Mouse (Mus musculus): ENCODE results near the gene Epas1.

Gene Epas1

DNA sequence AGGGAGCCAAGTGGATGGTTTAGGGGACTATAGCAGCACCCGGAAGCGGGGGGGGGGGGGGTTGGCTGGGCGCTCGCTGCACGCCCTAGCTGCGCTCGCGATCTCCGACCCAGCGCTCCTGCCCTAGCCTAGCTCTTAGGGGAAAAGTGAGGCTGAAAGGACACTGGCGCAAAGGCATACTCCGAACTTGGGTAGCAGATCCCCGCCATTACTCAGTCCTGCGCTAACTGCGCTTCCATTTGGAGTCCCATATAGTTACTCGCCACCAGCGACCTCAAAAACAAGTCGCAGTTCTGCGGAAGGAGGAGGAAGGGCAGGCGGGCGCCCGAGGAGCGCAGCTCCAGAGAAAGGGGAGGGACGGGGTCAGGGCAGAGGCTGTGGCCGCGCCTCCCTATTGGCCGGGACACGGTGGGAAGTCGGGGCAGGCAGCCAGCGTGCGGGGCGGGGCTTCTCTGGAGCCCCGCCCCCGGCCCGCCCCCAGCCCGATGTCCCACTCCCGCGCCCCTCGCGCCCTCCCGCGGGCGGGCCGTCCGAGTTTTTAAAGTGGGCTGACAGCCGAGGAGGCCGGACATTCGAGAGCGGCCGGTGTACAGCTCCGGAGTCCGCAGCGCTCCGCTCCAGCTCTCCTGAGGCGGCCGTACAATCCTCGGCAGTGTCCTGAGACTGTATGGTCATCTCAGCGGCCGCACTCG, at the start of gene Epas1:
TSS of gene Epas1 (plus strand) at position 571 of the 692 bp plus-strand sequence.
- in situ Hi-C loops (cut with MboI; ENCODE audit: low sequenced_read_pairs), result no loop called here

DNA sequence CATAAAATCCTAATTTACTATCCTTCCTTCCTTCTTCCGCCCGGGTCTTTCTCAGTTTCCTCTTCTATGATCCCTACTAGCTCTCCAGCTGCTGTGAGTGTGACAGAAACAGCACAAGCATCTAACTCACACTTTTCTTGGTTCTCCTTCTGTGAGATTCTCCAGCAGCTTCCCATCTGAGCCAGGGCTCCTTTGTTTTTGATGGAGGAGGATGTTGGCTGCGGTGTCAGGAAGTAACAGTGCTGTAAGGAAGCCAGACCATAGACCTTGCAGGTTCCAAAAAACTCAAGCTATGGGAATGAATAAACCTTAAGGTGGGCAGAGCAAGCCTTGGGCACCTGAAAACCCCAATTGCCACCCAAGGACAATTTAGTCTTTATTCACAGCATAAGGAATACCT, 48.3 kb upstream of the Epas1 start:
- in situ Hi-C loops (cut with MboI; ENCODE audit: low sequenced_read_pairs), result no loop called here

DNA sequence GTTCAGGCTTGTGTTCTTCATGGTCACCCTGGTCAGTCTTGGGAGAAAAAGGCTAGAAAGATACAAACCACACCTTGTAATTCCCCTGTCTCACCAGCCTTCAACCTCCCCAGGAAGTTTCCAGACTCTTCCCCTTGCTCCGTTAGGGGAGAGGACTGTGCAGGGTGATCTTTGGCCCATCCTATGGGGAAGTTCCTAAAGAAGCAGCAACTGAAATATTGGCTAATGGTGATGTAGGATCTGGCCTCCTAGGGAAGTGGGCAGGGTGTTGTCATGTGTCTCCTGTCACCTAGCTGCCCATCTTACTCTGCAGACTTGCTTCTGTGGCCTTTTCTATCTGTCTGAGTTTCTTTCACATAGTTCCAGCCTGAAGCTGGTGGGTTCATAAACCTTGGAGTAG, 47.0 kb upstream of the Epas1 start:
- in situ Hi-C loops (cut with MboI; ENCODE audit: low sequenced_read_pairs), result no loop called here

DNA sequence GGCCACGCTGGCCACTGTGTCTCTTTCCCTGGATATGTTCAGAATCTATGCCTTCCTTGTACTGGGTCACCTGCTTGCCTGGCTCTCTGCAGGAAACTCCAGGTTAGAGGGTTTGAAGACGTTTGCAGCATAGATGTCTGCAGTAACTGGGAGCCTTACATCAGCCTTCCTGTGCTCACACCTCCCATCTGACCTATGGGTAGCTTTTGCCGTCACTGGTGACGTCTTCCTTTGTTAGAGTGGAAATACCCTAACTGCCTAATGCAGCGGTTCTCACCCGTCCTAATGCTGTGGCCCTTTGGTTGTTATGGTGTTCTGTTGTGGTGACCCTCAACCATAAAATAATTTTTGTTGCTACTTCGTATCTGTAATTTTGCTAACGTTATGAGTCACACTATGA, 43.7 kb upstream of the Epas1 start:
- in situ Hi-C loops (cut with MboI; ENCODE audit: low sequenced_read_pairs), result no loop called here

DNA sequence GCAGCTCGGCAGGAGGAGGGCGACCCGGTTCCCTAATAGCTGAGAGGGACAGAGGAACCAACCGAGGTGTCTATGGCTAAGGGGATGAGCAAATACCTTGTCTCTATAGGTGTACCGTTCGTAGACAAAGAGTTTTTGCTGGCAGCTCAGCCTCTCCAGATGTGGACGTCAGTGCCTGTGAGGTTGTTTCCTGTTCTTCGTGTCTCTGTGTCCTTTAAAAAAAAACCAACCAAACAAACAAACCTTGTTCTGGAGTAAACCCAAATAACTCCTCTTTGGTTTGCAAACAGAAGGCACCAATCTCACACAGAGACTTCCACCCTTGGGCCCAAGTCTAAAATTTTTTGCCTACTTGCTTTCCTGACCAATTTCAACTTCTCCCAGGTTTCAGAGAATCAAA, 43.1 kb upstream of the Epas1 start:
- in situ Hi-C loops (cut with MboI; ENCODE audit: low sequenced_read_pairs), result no loop called here

DNA sequence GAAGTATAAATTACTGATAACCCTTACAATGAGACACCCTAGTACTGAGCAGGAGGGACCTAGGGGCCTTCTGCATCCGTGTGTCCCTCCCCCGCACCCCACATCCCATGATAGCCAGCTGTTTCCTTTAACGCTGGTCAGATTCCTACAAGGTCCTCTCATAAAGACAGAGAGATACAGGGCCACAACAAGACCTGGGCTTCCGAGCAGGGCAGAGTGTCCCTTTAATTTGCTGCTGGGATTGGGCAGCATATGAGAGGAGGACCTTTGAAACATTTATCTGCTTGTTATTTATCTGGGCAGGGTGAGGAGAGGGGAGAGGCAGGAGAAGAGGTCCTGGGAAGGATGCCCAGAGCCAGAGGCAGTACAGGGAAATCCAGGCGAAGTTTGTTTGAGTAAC, 41.6 kb upstream of the Epas1 start:
- in situ Hi-C loops (cut with MboI; ENCODE audit: low sequenced_read_pairs), result no loop called here

DNA sequence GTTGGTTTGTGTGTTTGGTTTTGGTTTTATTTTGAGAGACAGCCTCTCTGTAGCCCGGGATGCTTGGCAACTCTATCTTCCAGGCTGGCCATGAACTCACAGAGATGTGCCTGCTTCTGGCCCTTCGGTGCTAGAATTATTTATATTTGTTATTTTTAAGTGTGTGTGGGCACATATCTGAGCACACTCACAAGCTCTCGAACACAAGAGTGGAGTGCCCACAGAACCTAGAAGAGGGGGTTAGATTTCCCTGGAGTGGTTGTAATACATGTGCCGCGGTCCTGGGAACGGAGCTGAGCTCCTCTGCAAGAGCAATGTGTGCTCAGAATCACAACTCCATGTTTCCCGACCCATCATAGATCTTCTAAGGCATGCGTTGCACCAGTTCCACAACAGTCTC, 40.9 kb upstream of the Epas1 start:
- in situ Hi-C loops (cut with MboI; ENCODE audit: low sequenced_read_pairs), result no loop called here

DNA sequence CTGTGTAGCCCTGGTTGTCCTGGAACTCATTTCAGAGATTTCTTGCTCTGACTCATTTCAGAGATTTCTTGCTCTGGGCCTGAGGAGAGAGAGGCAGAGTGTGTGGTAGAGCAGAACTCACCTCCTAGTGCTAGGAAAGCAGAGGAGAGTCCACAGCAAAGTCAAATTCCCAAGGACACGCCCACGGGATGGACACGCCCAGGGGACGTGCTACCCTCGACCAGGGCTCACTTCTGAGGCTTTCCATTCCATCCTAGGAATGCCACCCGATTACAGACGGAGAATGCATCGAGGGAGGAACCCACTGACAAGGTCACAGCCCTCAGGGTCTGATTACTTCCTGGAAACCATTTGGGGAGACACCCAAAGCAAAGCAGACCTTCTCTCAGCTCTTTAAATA, 39.9 kb upstream of the Epas1 start:
- in situ Hi-C loops (cut with MboI; ENCODE audit: low sequenced_read_pairs), result no loop called here

DNA sequence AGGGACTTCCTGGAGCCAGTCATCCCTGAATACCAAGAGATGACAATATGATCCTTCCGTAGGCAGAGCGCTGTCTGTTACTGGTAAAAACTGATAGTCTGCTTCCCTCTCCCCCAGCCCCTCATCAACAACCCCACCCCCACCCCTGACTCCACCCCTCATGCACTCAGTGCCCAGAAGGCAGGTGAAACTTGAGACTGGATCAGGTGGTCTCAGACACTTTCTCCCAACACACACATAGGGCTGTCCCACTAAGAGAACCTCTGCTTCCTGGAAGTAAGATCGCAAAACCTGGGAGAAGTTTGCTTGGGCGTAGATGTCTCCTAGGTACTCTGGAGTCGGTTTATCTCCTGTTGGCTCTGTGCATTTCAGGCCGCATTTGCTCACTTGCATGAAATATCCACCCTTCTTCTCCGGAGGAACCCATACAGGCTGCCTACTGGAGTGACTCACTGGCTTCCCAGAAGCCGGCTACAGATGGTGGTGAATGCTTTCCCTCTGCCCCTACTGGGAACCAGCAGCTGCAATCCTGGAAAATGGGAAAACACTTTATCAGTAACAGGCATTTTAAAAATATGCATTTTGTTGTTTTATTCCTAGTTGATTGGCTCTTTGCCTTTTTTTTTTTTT, 28.6 kb upstream of the Epas1 start:
- in situ Hi-C loops (cut with MboI; ENCODE audit: low sequenced_read_pairs), result no loop called here

DNA sequence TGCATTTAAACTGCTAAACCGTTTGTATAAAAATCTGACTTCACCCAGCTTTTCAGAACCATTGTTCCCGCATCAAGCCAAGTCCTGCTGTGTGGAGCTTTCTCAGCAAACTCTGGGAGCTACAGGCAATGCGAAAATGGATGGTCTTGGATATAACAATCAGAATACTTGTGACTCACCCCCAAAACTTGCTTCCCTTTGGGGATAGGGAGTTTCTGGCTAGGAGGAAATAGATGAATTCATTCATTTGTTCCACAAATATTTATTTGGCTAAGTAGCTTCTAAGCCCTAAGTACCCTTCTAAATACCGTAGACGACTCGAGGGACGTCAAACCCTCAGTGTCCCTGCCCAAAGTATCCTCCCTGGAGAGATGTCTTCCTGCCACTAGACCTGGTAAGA, 27.0 kb upstream of the Epas1 start:
- in situ Hi-C loops (cut with MboI; ENCODE audit: low sequenced_read_pairs), result no loop called here

DNA sequence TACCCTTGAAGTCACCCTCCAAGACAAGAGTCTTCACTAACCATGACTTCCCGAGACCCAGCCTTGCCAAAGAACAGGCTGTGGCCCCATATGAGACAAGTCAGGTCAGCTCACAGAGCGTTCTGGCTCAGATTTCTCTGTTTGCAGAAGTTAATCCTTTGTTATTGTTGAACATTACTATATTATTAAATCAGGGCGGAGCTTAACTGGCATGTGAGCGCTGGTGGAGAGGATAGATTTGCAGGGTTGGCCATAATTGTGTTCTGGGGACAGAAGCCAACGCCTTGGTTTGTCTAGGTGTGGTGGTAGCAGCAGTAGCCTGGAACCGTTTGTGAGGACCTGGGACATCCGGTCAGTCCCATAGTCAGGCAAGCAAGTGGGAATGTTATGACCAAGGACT, 26.5 kb upstream of the Epas1 start:
- in situ Hi-C loops (cut with MboI; ENCODE audit: low sequenced_read_pairs), result no loop called here

DNA sequence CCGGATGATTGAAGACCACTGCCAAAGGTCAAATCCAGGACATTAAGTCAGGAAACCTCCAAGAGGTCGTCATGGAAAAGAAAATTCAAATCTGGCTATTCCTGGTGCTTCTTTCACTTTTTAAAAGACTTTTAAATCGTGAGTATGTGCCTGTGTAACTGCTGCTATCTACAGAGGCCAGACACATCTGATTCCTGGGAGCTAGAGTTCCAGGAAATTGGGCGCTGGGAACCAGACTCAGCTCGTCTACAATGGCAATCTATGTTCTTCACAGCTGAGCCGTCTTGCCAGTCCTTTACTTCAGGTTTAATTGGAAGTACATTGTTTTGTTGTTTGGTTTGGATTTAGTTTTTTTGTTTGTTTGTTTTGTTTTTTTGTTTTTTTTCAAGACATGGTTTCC, 22.2 kb upstream of the Epas1 start:
- in situ Hi-C loops (cut with MboI; ENCODE audit: low sequenced_read_pairs), result no loop called here

DNA sequence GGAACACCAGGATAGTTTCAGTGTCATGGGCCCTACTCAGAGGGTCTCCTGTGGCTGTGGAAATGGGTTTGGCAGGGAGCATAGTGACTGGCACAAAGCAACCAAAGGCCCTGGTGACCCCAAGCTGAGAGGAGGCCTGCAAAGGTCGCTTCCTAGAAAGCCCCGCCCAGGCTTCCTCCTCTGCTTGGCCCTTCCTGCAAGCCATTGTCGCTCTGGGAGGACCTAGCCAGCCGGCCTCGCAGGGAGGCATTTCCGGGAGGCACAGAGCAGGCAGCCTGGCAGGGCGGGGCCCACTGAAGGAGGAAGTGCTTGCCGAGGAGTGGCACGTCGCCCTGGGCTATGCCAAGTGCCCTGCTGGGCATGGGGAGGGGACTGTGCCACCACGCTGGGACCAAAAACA, 21.5 kb upstream of the Epas1 start:
- in situ Hi-C loops (cut with MboI; ENCODE audit: low sequenced_read_pairs), result no loop called here

DNA sequence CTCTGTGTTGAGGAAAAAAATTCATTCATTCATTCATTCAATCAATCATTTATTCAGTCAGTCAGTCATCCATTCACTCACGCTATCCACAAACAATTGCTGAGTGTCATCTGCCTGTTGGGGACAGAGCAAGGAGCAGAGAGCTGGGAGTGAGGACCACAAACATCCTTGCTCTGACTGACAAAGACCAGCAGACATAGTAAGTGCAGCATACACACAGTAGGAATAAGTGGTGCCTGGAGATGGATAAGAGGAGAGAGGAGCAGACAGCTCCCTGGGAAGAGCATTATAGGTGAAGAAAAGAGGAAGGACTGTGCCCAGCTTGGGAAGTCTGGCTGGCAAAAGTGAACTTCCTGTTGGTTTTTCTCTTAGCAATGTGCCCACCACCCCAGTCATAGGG, 21.0 kb upstream of the Epas1 start:
- in situ Hi-C loops (cut with MboI; ENCODE audit: low sequenced_read_pairs), result no loop called here

DNA sequence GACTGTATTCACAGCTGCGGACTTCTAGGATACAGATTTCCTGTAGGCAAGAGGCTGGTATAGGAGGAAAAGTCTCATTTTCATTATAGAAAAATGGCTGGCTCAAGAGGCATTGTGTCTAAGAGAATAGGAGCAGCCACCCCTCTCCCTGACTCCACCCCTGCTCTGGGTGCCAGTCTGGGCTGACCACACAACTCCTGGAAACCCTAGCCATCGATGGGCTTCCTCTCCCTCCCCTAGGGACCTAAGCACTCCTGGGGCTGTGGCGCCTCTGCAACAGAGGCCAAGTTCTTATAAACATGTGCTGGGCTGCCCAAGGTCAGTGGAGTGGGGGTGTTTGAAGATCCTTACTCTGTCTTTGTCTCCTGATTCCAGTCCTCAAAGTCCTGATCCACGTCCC, 19.9 kb upstream of the Epas1 start:
- in situ Hi-C loops (cut with MboI; ENCODE audit: low sequenced_read_pairs), result no loop called here

DNA sequence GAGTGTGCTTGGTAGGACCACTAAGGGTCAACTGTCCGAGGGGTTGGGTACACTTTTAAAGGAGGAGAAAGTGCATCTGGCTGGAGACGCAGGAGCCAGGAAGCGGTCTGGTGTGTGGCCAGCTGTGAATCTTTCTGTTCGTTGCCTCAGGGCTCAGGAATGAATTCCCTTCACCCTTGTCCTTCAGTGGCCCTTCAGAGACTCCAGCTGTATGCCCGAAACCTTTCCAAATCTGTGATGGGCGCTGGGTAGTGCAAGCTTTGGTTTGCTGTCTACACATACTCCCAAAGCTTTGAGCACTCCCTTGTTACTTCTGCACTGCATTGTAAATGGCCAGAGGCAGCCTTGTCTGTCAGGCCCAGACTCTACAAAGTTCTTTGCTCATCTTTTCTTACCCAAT, 15.0 kb upstream of the Epas1 start:
- in situ Hi-C loops (cut with MboI; ENCODE audit: low sequenced_read_pairs), result no loop called here

DNA sequence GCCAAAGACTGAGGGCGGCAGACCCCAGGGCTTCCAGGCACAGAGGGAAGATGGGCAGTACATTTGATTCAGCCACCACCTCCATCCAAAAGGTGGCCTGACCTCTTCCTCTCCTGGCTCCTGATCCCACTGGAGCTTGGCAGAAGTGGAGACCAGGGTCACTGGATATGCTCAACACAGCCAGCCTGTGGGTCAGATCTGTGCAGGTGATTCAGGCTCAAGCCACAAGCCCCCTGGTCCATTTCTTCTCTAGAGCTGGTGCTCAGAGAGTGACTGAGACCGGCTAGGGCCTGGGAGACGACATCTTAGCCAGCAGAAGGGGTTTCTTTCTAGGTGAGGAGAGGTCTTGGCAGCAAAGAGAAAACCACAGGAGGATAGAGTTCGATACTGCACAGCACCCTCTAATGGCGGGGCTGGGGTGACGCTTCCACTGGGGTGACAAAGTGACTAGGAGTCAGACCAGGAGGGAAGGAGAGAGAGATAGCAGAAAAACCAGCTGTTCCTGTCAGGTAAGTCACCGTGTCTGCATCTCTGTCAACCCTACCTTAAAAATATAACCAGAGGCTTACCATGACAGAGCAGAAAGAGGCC, 10.1 kb upstream of the Epas1 start:
- in situ Hi-C loops (cut with MboI; ENCODE audit: low sequenced_read_pairs), result no loop called here

DNA sequence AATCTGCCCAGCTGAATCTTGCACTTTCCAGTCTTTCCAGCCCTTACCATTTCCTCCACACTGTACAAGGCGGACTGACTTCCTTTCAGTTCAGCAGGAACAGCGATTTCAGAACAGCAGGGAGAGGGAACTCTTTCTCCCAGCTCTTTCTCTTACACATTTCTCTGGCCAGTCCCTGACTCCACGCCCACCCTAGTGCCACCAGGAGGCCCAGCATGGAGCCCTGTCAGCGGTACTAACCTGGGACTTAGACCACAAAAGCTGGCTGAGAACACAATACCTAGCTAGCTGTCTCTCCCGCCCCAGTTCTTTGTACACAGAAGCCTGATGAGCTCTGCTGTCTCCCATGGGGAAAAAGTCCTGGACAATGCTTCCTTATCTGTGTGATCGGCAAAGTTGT, 8.6 kb upstream of the Epas1 start:
- in situ Hi-C loops (cut with MboI; ENCODE audit: low sequenced_read_pairs), result no loop called here

DNA sequence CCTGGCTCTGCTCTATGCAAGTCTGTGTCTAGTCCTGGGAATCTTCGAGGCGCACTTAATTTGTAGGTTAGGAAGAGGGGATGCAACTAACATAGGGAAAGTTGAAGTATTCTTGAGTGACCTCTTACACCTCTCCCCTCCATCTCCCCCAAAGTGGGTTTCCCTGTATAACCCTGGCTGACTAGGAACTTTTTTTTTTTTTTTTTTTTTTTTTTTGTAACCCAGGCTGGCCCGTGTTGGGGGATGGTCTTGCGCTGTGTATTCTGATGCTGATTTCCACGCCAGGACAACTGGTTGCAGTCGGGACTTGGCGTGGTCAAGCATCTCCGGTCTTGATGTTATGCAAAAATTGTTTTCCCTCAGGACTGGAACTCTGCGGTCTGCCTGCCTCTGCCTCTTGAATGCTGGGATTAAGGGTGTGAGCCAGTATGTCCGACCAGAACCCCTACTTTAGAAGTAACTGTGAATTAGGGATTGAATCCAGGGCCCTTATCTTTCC, 2.1 kb upstream of the Epas1 start:
- in situ Hi-C loops (cut with MboI; ENCODE audit: low sequenced_read_pairs), result no loop called here

DNA sequence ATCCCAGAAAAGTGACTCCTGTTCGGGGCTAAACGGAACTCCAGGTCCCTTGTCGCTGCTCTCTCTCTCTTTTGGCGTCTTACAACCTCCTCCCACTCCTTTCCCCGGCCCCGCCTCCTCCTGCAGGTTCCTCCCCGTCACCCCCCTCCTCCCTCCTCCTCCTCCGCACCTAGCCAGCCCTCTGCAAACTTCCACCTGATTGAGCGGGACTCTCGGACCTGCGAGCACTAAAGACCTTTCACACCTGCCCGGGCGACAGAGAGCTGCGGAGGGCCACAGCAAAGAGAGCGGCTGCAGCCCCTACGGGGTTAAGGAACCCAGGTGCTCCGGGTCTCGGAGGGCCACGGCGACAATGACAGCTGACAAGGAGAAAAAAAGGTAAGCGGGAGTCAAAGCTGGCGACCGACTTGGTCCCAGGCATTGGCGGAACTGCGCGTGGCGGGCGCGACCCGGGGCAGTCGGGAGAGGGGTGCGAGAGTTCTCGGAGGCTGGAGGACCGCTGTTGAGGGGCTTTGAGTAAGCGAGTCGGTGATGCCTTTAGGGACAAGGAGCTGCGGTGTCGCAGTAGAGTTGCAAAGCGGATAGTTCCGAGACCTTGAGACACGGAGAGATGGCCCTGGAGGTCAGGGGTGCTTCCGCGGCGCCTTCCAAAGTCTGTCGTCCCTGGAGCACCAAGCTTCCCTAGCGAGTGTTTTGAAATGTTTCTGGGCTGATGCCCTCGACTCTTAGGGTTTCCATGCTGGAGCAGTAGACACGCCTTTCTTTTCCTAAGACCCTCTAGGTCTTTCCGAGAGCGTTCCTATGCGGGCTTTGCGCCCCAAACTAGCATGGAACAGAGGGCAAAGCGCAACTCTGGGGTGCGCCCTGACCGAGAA, 668 bp downstream of the Epas1 start:
- in situ Hi-C loops (cut with MboI; ENCODE audit: low sequenced_read_pairs), result no loop called here

DNA sequence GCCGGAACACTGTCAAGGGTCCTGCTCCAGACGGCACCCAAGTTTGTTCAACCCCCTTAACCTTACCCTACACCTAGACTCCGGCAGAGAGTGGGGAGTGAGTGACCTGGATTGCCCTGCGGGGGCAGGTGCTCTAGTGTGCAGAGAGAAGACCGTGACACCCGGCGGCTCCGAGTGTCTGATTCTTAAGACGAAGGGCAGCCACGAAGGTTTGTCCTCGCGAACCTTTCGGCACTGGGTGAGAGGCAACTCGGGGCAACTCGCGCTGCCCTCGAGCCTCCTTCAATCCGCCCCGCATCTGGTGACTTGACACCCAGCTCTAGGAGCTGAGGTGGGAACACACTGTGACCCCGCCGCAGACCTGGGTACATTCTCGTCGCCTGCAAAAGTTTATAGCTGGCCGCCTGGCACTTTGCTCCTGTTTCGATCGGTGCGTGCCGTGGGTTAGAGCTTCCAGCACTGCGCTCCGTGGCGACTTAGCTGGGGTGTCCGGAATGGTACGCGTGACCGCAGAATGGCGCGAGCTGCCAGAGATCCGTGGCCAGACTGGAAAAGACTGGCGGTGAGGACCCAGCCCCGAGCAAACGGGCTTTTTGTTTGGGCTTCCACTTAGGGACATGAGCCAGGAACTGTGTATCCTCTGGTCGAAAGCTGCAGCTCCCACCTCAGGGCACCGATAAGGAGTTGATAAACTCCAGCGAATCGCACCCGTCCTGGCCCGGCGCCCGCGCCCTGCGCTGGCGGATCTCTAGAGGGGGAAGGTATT, 1.5 kb downstream of the Epas1 start:
- in situ Hi-C loops (cut with MboI; ENCODE audit: low sequenced_read_pairs), result no loop called here
